Mouse (Mus musculus): ENCODE data around the gene Alcam. TPM values are rescaled to one million over a fixed set of nuclear protein-coding genes. Genes with fewer than 3 reads are reported as not detected.
A peak's percentile ranks its signal among the peaks of the same experiment; 100 is the strongest.

Gene Alcam
- polyA plus RNA-seq, 2 experiments: 7.3 to 7.5 TPM

- H3K9ac ChIP-seq (replicated peaks): no peak overlapping the region
- H3K4me2 ChIP-seq (ENCODE audit: low read depth): no peak overlapping the region
- H3K27ac ChIP-seq: no peak overlapping the region
- no peaks in the 10 kb centered on the region for H3K9me3 ChIP-seq (ENCODE audit: control insufficient read depth, low read length)
- WGBS (ENCODE audit: insufficient replicate concordance): 62% methylated on average over 3 of the region's 3 CpGs
- no peak overlapping the region for H3K4me3 ChIP-seq (ENCODE audit: insufficient read depth in 1 of 2, low read depth in 2 of 2, low read length in 2 of 2)
- H3K27me3 ChIP-seq (ENCODE audit: control insufficient read depth, insufficient read depth, low read length): no peaks in the 10 kb centered on the region
- TF ChIP-seq CTCF (IDR thresholded peaks at IDR 0.05; ENCODE audit: low read depth) (no peak), EP300 (IDR thresholded peaks at IDR 0.05; ENCODE audit: low read depth) (no peak)
- ATAC-seq (ENCODE audit: insufficient read depth): no peak
- H3K4me1 ChIP-seq (replicated peaks; ENCODE audit: control insufficient read depth in 2 of 2, insufficient read depth in 2 of 2, low read length in 1 of 2): peaks cover 0 to 5% of the 10 kb centered on the region in 2 experiments; a peak in 2 of 4 replicates
- DNase-seq (ENCODE audit: low read depth in 3 of 3, low spot score in 3 of 3): no peak
- H3K36me3 ChIP-seq (replicated peaks; ENCODE audit: control insufficient read depth, insufficient read depth, low read depth): no peaks in the 10 kb centered on the region
Observed at GRCm38 (mm10) chr16:52331341-52331830, 122.5 kb downstream of the Alcam start.

- DNase-seq (ENCODE audit: low read depth in 3 of 3, low spot score in 3 of 3) (no peak), ATAC-seq (ENCODE audit: insufficient read depth) (no peak)
- Histone ChIP-seq H3K36me3 (replicated peaks; ENCODE audit: control insufficient read depth, insufficient read depth, low read depth) (no peaks in the 10 kb centered on the region), H3K27me3 (ENCODE audit: control insufficient read depth, insufficient read depth, low read length) (no peaks in the 10 kb centered on the region), H3K9ac (replicated peaks) (no peak overlapping the region), H3K27ac (no peak overlapping the region), H3K4me2 (ENCODE audit: low read depth) (no peak overlapping the region), H3K4me3 (ENCODE audit: insufficient read depth in 1 of 2, low read depth in 2 of 2, low read length in 2 of 2) (no peak overlapping the region), H3K9me3 (ENCODE audit: control insufficient read depth, low read length) (no peaks in the 10 kb centered on the region), H3K4me1 (replicated peaks; ENCODE audit: control insufficient read depth in 2 of 2, insufficient read depth in 2 of 2, low read length in 1 of 2) (peaks cover 0 to 4% of the 10 kb centered on the region in 2 experiments; a peak in 2 of 4 replicates)
- 50% methylated on average over 2 of the region's 2 CpGs for WGBS (ENCODE audit: insufficient replicate concordance)
- TF ChIP-seq CTCF (IDR thresholded peaks at IDR 0.05; ENCODE audit: low read depth): no peak
- no peak for TF ChIP-seq EP300 (IDR thresholded peaks at IDR 0.05; ENCODE audit: low read depth)
Observed at GRCm38 (mm10) chr16:52329420-52329819, 124.5 kb downstream of the Alcam start.

- H3K27me3 ChIP-seq (ENCODE audit: control insufficient read depth, insufficient read depth, low read length): no peaks in the 10 kb centered on the region
- WGBS (ENCODE audit: insufficient replicate concordance): 53% methylated on average over 1 of the region's 1 CpGs
- no peaks in the 10 kb centered on the region for H3K9me3 ChIP-seq (ENCODE audit: control insufficient read depth, low read length)
- H3K9ac ChIP-seq (replicated peaks): no peak overlapping the region
- H3K4me1 ChIP-seq (replicated peaks; ENCODE audit: control insufficient read depth in 2 of 2, insufficient read depth in 2 of 2, low read length in 1 of 2): no peaks in the 10 kb centered on the region
- no peak for TF ChIP-seq CTCF (IDR thresholded peaks at IDR 0.05; ENCODE audit: low read depth)
- no peak for TF ChIP-seq EP300 (IDR thresholded peaks at IDR 0.05; ENCODE audit: low read depth)
- no peak for ATAC-seq (ENCODE audit: insufficient read depth)
- H3K4me3 ChIP-seq (ENCODE audit: insufficient read depth in 1 of 2, low read depth in 2 of 2, low read length in 2 of 2): no peak overlapping the region
- no peak for DNase-seq (ENCODE audit: low read depth in 3 of 3, low spot score in 3 of 3)
- H3K27ac ChIP-seq: no peak overlapping the region
- H3K4me2 ChIP-seq (ENCODE audit: low read depth): no peak overlapping the region
- H3K36me3 ChIP-seq (replicated peaks; ENCODE audit: control insufficient read depth, insufficient read depth, low read depth): no peaks in the 10 kb centered on the region
Observed at GRCm38 (mm10) chr16:52319229-52319628, 134.6 kb downstream of the Alcam start.

- no peak overlapping the region for H3K27ac ChIP-seq
- H3K9ac ChIP-seq (replicated peaks): no peak overlapping the region
- peak overlapping the region; percentile 16; the same call in 1 of the 2 replicates for H3K4me2 ChIP-seq (ENCODE audit: low read depth)
- no peaks in the 10 kb centered on the region for H3K4me1 ChIP-seq (replicated peaks; ENCODE audit: control insufficient read depth in 2 of 2, insufficient read depth in 2 of 2, low read length in 1 of 2)
- peak in 2 of 3 experiments; percentile 5 to 9 for DNase-seq (ENCODE audit: low read depth in 3 of 3, low spot score in 3 of 3)
- peak; percentile 64 for TF ChIP-seq CTCF (IDR thresholded peaks at IDR 0.05; ENCODE audit: low read depth)
- no peak for TF ChIP-seq EP300 (IDR thresholded peaks at IDR 0.05; ENCODE audit: low read depth)
- ATAC-seq (ENCODE audit: insufficient read depth): 0 out of 2 replicates have a peak, but pooled peaks have one; percentile 15
- no peaks in the 10 kb centered on the region for H3K9me3 ChIP-seq (ENCODE audit: control insufficient read depth, low read length)
- H3K27me3 ChIP-seq (ENCODE audit: control insufficient read depth, insufficient read depth, low read length): no peaks in the 10 kb centered on the region
- no peaks in the 10 kb centered on the region for H3K36me3 ChIP-seq (replicated peaks; ENCODE audit: control insufficient read depth, insufficient read depth, low read depth)
- H3K4me3 ChIP-seq (ENCODE audit: insufficient read depth in 1 of 2, low read depth in 2 of 2, low read length in 2 of 2): no peak overlapping the region
- WGBS (ENCODE audit: insufficient replicate concordance): 20% methylated on average over 9 of the region's 9 CpGs
Observed at GRCm38 (mm10) chr16:52311073-52311472, 142.8 kb downstream of the Alcam start.

- ATAC-seq (ENCODE audit: insufficient read depth): no peak
- H3K9me3 ChIP-seq (ENCODE audit: control insufficient read depth, low read length): no peaks in the 10 kb centered on the region
Observed at GRCm38 (mm10) chr16:52307016-52307415, 146.9 kb downstream of the Alcam start.

More at GRCm38 (mm10) chr16:52307016-52307415, 146.9 kb downstream of the Alcam start:
- Histone ChIP-seq H3K27ac (no peak overlapping the region), H3K4me2 (ENCODE audit: low read depth) (no peak overlapping the region), H3K36me3 (replicated peaks; ENCODE audit: control insufficient read depth, insufficient read depth, low read depth) (no peaks in the 10 kb centered on the region), H3K4me1 (replicated peaks; ENCODE audit: control insufficient read depth in 2 of 2, insufficient read depth in 2 of 2, low read length in 1 of 2) (no peaks in the 10 kb centered on the region), H3K27me3 (ENCODE audit: control insufficient read depth, insufficient read depth, low read length) (no peaks in the 10 kb centered on the region), H3K4me3 (ENCODE audit: insufficient read depth in 1 of 2, low read depth in 2 of 2, low read length in 2 of 2) (no peak overlapping the region), H3K9ac (replicated peaks) (no peak overlapping the region)
- no peak for TF ChIP-seq EP300 (IDR thresholded peaks at IDR 0.05; ENCODE audit: low read depth)
- TF ChIP-seq CTCF (IDR thresholded peaks at IDR 0.05; ENCODE audit: low read depth): no peak
- DNase-seq (ENCODE audit: low read depth in 3 of 3, low spot score in 3 of 3): no peak
- 46% methylated on average over 2 of the region's 2 CpGs for WGBS (ENCODE audit: insufficient replicate concordance)
